Mouse (Mus musculus) liver, postnatal 0 days (tissue): ENCODE measurements at regions not wholly inside any gene's neighbourhood (a gene's known extent, or its start where the extent isn't known, plus 50 kb on each side); places are given as distances from the start of the nearest gene placed in this dataset.

Experiments
- CTCF ChIP-seq: sonication (generic); IDR thresholded peaks from 2 replicates; pipeline ENCODE4 v1.5.1; 2016; ENCODE audit warnings: antibody characterized with exemption, low read depth
- EP300 ChIP-seq: IDR thresholded peaks from 2 replicates; pipeline ENCODE4 v1.6.1; 2016; ENCODE audit warnings: antibody characterized with exemption, low read depth, mild to moderate bottlenecking

- TF ChIP-seq CTCF (no peak), EP300 (no peak)
Measured at GRCm38 (mm10) chr8:44347412-44347811, 587.8 kb upstream of the Fat1 start.
